Mouse (Mus musculus) MEL (cell line): ENCODE measurements around the gene Olfr1532-ps1.

Experiments
- CTCF ChIP-seq, 3 experiments: IDR thresholded peaks in 2 of 3; conservative IDR thresholded peaks in 1 of 3; 2 replicates each; pipeline ENCODE4 v1.5.1; 2011 to 2012; ENCODE audit warnings: low read length in 3 of 3, low read depth in 2 of 3, mild to moderate bottlenecking in 2 of 3, improper control_type of control experiment in 1 of 3, inconsistent platforms in 1 of 3, mixed read lengths in 1 of 3, moderate library complexity in 1 of 3; ENCODE audit not compliant: control insufficient read depth in 1 of 3, insufficient read depth in 1 of 3, poor library complexity in 1 of 3, severe bottlenecking in 1 of 3
- EP300 ChIP-seq, 2 experiments: IDR thresholded peaks; 2 replicates each; pipeline ENCODE4 v1.6.1; 2011; ENCODE audit warnings: improper control_type of control experiment in 2 of 2, low read length in 2 of 2, low read depth in 1 of 2, mild to moderate bottlenecking in 1 of 2
- MEF2A ChIP-seq: IDR thresholded peaks from 2 replicates; pipeline ENCODE4 v1.6.1; 2014; ENCODE audit warnings: low read depth, mild to moderate bottlenecking, inconsistent platforms, low read length, improper control_type of control experiment; ENCODE audit not compliant: poor library complexity, insufficient replicate concordance, severe bottlenecking; ENCODE audit errors: extremely low read depth
- MXI1 ChIP-seq: IDR thresholded peaks from 2 replicates; pipeline ENCODE4 v1.6.1; 2011; ENCODE audit warnings: mild to moderate bottlenecking, low read depth, low read length, improper control_type of control experiment
- POLR2A ChIP-seq, 2 experiments: IDR thresholded peaks; 2 replicates each; pipeline ENCODE4 v1.6.1; 2011 to 2012; ENCODE audit warnings: low read length in 2 of 2, mild to moderate bottlenecking in 2 of 2, control low read depth in 1 of 2, improper control_type of control experiment in 1 of 2, low read depth in 1 of 2, moderate library complexity in 1 of 2; ENCODE audit not compliant: control insufficient read depth in 1 of 2, insufficient read depth in 1 of 2, poor library complexity in 1 of 2

DNA sequence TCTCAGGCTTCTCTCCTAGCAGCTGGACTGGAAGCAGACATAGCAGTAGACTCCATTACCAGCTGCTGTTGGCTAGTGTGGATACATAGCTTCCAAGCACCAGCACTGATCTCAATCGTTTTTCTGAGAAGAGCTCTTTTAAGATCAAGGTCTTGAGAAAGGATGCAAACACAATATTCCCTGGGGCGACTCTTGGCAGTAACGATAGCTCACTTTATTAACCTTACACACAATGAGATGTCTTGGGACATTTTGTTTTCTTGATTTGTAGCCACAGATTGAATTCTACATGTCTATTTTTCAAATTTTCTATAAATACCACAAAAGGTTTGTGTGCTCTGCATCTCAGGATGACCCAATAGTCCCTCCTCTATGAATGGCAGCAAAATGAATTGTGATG lies 40.4 kb downstream of the Olfr1532-ps1 start, which contains the start of gene Olfr710:
- TF ChIP-seq CTCF (IDR thresholded peaks at IDR 0.05 in 2 of 3, conservative IDR thresholded peaks at IDR 0.05 in 1 of 3; ENCODE audit: control insufficient read depth in 1 of 3, insufficient read depth in 1 of 3, low read depth in 2 of 3, low read length in 3 of 3, poor library complexity in 1 of 3, severe bottlenecking in 1 of 3) (no peak), MXI1 (no peak), POLR2A (IDR thresholded peaks at IDR 0.05; ENCODE audit: control insufficient read depth in 1 of 2, insufficient read depth in 1 of 2, low read depth in 1 of 2, low read length in 2 of 2, poor library complexity in 1 of 2) (no peak), MEF2A (no peak), EP300 (IDR thresholded peaks at IDR 0.05; ENCODE audit: low read depth in 1 of 2, low read length in 2 of 2) (no peak)
